Mouse (Mus musculus) kidney, embryonic 14.5 days (tissue): Measurements from ENCODE around the gene Ist1. TPM values are rescaled to one million over a fixed set of nuclear protein-coding genes. Genes with fewer than 3 reads are reported as not detected.
A peak's percentile ranks its signal among the peaks of the same experiment; 100 is the strongest.

Experiments
- ATAC-seq: fragments of 200-750 bp; cut with Nextera tagmentation; 2 replicates; pipeline ENCODE4 v1.8.0; 2017; ENCODE audit warnings: moderate number of reproducible peaks, mild to moderate bottlenecking, moderate TSS enrichment, moderate library complexity; ENCODE audit not compliant: low FRiP score, low TSS enrichment
- H3K27ac ChIP-seq: fragments of 300-500 bp; sonication (generic); 2 replicates; pipeline ENCODE4 v1.5.1; 2014; ENCODE audit warnings: low read depth, mild to moderate bottlenecking, low read length, moderate library complexity, mixed read lengths
- H3K27me3 ChIP-seq: fragments of 300-500 bp; sonication (generic); 2 replicates; pipeline ENCODE4 v1.6.1; 2014; ENCODE audit warnings: mild to moderate bottlenecking, low read length; ENCODE audit not compliant: control insufficient read depth, insufficient read depth
- H3K36me3 ChIP-seq: fragments of 300-500 bp; sonication (generic); 2 replicates; pipeline ENCODE4 v1.6.1; 2014; ENCODE audit warnings: low read length, mixed read lengths; ENCODE audit not compliant: control insufficient read depth, insufficient read depth
- H3K4me1 ChIP-seq: fragments of 300-500 bp; sonication (generic); 2 replicates; pipeline ENCODE4 v1.6.1; 2014; ENCODE audit warnings: low read length, mixed read lengths; ENCODE audit not compliant: control insufficient read depth, insufficient read depth
- H3K4me2 ChIP-seq: fragments of 300-500 bp; sonication (generic); replicated peaks from 2 replicates; pipeline ENCODE4 v1.6.1; 2014; ENCODE audit warnings: low read depth, mild to moderate bottlenecking, low read length
- H3K4me3 ChIP-seq: fragments of 300-500 bp; sonication (generic); 2 replicates; pipeline ENCODE4 v1.5.1; 2014; ENCODE audit warnings: mild to moderate bottlenecking, low read length
- H3K9ac ChIP-seq: fragments of 300-500 bp; sonication (generic); 2 replicates; pipeline ENCODE4 v1.6.1; 2014; ENCODE audit warnings: low read depth, mild to moderate bottlenecking, low read length, moderate library complexity
- H3K9me3 ChIP-seq: fragments of 300-500 bp; sonication (generic); 2 replicates; pipeline ENCODE4 v1.6.1; 2016; ENCODE audit warnings: low read length; ENCODE audit not compliant: control insufficient read depth
- WGBS: fragments of 180-500 bp; shearing (Covaris S2); extraction: QIAGEN DNeasy Blood & Tissue Kit; methylation state at CpG from one replicate; pipeline ENCODE4 v1.1.7; 2014; 5-methylcytosine and 5-hydroxymethylcytosine counted together
- polyA plus RNA-seq: library from polyadenylated mRNA; unstranded; fragments of >200 nt; fragmentation: Nextera tagmentation; extraction: Ambion mirVana; gene quantifications from 2 replicates; pipeline ENCODE4 v1.2.1, GENCODE M21; 2014

The Ist1 gene
- polyA plus RNA-seq = 115 and 143 TPM in 2 replicates

DNA sequence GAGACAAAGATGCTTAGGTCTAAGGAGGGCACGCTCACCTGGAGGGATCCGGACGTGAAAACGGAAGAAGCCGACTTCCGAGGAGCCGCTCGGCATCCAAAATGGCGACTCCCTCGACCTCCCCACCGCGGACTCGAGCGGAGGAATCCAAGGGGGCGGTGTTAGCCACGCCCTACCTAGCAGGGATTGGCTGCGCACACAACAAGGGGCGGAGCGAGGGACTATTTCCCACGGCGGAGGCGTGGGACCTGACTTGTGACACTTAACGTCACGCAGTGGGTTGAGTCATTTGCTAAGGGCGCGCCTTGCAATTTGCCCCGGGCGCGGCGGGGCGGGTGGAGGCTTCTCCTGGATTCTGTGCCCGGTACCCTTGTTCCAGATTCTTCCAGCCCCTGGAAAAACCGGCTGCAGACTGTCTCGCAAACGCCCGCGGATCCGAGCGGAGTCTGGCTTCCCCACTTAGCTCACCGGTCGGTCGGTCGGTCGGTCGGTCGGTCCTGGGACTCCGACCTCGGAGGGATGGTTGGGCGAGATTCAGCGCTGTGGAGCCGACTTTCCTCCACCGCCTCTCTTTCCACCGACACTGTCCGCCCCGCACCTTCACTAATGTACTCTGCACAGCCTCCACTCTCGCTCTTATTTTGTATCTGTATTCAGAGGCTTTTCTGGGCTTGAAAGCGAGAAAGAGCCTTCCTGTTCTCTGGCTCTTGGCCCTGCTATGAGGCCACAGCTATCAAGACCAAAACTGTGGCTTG lies at the start of gene Ist1:
Gene Ist1 (minus strand): TSS at position 115 of the 755 bp plus-strand sequence.
- Histone ChIP-seq H3K9me3 (no peaks in the 10 kb centered on the region), H3K4me3 (peak within 1 kb of the TSS; percentile 100), H3K4me1 (peaks cover 23% of the 10 kb centered on the region), H3K27ac (peak within 1 kb of the TSS; percentile 67), H3K4me2 (peak within 1 kb of the TSS; percentile 74), H3K9ac (peak within 1 kb of the TSS; percentile 96), H3K27me3 (no peaks in the 10 kb centered on the region), H3K36me3 (no peaks in the 10 kb centered on the region)
- peak; percentile 98 for ATAC-seq
- under 1% methylated on average over 54 of the region's 57 CpGs for WGBS

GRCm38 (mm10) chr8:109738049-109738380 lies 45.0 kb upstream of the Ist1 start:
- H3K36me3 ChIP-seq = peaks cover 9% of the 10 kb centered on the region
- no peaks in the 10 kb centered on the region for H3K9me3 ChIP-seq
- H3K27me3 ChIP-seq = no peaks in the 10 kb centered on the region
- H3K27ac ChIP-seq = no peak overlapping the region
- WGBS = 81% methylated on average over 1 of the region's 1 CpGs
- no peak; the same call in 1 of the 2 replicates for ATAC-seq
- H3K4me3 ChIP-seq = peak overlapping the region; percentile 98
- peak overlapping the region; percentile 37 for H3K4me2 ChIP-seq
- H3K4me1 ChIP-seq = peaks cover 8% of the 10 kb centered on the region
- H3K9ac ChIP-seq = peak overlapping the region; percentile 90; the same call in 1 of the 2 replicates

DNA sequence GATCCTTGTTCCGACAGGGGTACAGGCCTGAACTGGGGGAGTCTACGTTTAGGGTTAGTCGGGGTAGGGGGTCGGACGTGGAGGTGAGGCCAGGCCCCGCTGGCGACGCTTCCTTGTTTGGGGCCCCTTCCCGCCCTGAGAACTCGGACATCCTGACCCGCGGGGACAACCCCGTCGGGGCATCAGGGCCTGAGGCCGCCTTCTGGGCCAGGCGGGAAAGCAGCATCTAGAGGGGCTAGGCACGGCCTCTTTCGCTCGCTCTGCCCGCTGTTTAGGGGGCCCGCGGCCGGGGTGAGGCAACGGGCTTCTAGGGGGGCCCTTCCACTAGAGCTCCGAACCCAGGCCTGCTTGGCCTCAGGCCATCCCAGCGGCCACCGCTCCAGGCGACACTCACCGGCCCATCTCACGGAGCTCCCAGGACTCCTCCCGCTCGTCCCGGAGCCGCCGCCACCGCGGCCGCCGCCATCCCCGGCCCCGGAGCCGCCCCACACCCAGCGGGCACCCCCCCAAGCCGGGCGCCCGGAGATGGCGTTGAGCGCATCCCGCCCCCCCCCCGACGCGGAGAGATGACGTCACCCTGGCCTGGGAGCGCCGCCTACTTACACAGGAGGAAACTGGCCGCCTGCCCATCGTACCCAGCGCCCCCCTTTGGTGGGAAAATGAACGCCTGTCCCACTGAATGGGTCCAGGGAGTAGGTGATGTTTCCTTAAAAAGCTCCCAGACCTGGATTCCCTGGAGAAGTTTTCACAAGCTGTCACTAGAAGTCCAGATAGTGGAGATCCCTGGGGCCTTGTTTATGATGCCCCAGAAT lies 44.4 kb upstream of the Ist1 start, which contains the start of gene Atxn1l:
Gene Atxn1l (minus strand): TSS at position 503 of the 812 bp plus-strand sequence.
- peaks cover 8% of the 10 kb centered on the region for H3K4me1 ChIP-seq
- no peaks in the 10 kb centered on the region for H3K27me3 ChIP-seq
- peak within 1 kb of the TSS; percentile 90 for H3K9ac ChIP-seq
- peak within 1 kb of the TSS; percentile 42; the same call in 1 of the 2 replicates for H3K27ac ChIP-seq
- peak; percentile 92 for ATAC-seq
- peak within 1 kb of the TSS; percentile 90 for H3K4me2 ChIP-seq
- peaks cover 15% of the 10 kb centered on the region for H3K36me3 ChIP-seq
- H3K9me3 ChIP-seq = no peaks in the 10 kb centered on the region
- WGBS = 1% methylated on average over 58 of the region's 59 CpGs
- peak within 1 kb of the TSS; percentile 98 for H3K4me3 ChIP-seq

DNA sequence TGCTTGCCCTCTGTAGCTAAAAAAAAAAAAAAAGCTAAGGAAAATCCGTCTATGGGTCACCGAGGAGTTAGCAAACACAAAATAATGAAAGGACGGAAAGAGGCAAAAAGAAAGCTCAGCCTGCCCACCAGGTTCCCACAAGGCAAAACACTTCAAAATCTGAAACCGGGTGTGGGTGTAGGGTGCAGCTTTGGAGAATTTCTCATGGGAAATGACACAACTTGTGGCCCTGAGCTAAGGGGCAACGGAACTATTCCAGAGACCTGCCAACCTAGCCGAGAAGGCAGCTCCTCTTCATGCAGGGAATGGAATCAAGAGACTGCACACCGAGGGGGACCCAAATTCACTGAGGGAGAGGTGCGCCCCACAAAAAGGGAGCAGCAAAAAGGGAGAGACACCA lies 43.8 kb upstream of the Ist1 start:
- ATAC-seq = peak; percentile 36; the same call in 1 of the 2 replicates
- H3K27ac ChIP-seq = no peak overlapping the region
- WGBS = 8% methylated on average over 8 of the region's 8 CpGs

GRCm38 (mm10) chr8:109734018-109734417 lies 41.0 kb upstream of the Ist1 start:
- Histone ChIP-seq H3K36me3 (peaks cover 33% of the 10 kb centered on the region), H3K4me1 (peaks cover 8% of the 10 kb centered on the region), H3K9me3 (no peaks in the 10 kb centered on the region), H3K4me2 (no peak overlapping the region), H3K9ac (no peak overlapping the region), H3K27ac (no peak overlapping the region), H3K27me3 (no peaks in the 10 kb centered on the region), H3K4me3 (no peak overlapping the region)
- WGBS = 83% methylated on average over 3 of the region's 3 CpGs
- no peak for ATAC-seq

More for the DNA sequence above, 43.8 kb upstream of the Ist1 start:
- H3K9ac ChIP-seq = peak overlapping the region; percentile 90
- H3K9me3 ChIP-seq = no peaks in the 10 kb centered on the region
- no peaks in the 10 kb centered on the region for H3K27me3 ChIP-seq
- H3K4me2 ChIP-seq = peak overlapping the region; percentile 90
- H3K4me3 ChIP-seq = peak overlapping the region; percentile 98
- peaks cover 8% of the 10 kb centered on the region for H3K4me1 ChIP-seq
- H3K36me3 ChIP-seq = peaks cover 21% of the 10 kb centered on the region

GRCm38 (mm10) chr8:109731012-109731411 lies 38.0 kb upstream of the Ist1 start:
- Histone ChIP-seq H3K4me2 (no peak overlapping the region), H3K4me1 (no peaks in the 10 kb centered on the region; the same call in 1 of the 2 replicates), H3K9me3 (no peaks in the 10 kb centered on the region), H3K9ac (no peak overlapping the region), H3K4me3 (no peak overlapping the region), H3K36me3 (peaks cover 35% of the 10 kb centered on the region), H3K27ac (no peak overlapping the region), H3K27me3 (no peaks in the 10 kb centered on the region)
- ATAC-seq = no peak
- 83% methylated on average over 3 of the region's 3 CpGs for WGBS

- no peaks in the 10 kb centered on the region for H3K4me1 ChIP-seq
- no peak for ATAC-seq
- H3K4me3 ChIP-seq = no peak overlapping the region
- no peaks in the 10 kb centered on the region for H3K27me3 ChIP-seq
- no peak overlapping the region for H3K9ac ChIP-seq
- 89% methylated on average over 3 of the region's 3 CpGs for WGBS
- H3K36me3 ChIP-seq = peaks cover 65% of the 10 kb centered on the region
- H3K27ac ChIP-seq = no peak overlapping the region
- H3K4me2 ChIP-seq = no peak overlapping the region
- no peaks in the 10 kb centered on the region for H3K9me3 ChIP-seq
These were observed 32.0 kb upstream of the Ist1 start for GRCm38 (mm10) chr8:109725106-109725505.

- Histone ChIP-seq H3K27ac (no peak overlapping the region), H3K4me3 (no peak overlapping the region), H3K27me3 (no peaks in the 10 kb centered on the region), H3K9me3 (no peaks in the 10 kb centered on the region), H3K9ac (no peak overlapping the region), H3K4me1 (no peaks in the 10 kb centered on the region), H3K4me2 (no peak overlapping the region), H3K36me3 (peaks cover 89% of the 10 kb centered on the region)
- no peak for ATAC-seq
- 95% methylated on average over 5 of the region's 5 CpGs for WGBS
These were observed 21.9 kb upstream of the Ist1 start for GRCm38 (mm10) chr8:109714961-109715360.

DNA sequence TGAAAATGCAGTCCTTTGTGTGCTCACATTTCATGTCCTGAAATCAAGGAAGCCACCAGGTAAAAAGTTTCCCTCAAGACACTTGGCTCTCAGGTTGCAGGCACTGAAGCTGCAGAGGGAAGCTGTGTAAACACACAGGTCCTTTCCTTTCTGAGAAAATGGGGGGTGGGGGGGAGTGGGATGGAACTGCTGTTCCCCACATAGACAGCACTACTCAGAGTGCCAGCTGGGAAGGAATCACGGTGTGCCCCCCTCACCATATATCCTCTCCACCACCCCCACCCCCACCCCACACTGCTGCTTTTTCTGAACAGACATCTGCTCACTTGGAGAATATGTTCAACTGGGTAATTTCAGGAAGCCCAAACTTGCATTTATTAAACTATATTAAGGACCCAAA lies 19.5 kb upstream of the Ist1 start:
- Histone ChIP-seq H3K27me3 (no peaks in the 10 kb centered on the region), H3K27ac (no peak overlapping the region), H3K4me3 (no peak overlapping the region), H3K4me1 (peaks cover 5% of the 10 kb centered on the region), H3K9me3 (no peaks in the 10 kb centered on the region), H3K9ac (no peak overlapping the region), H3K36me3 (peaks cover 89% of the 10 kb centered on the region), H3K4me2 (no peak overlapping the region)
- WGBS = 100% methylated on average over 1 of the region's 1 CpGs
- ATAC-seq = no peak
